Mouse (Mus musculus): ENCODE measurements around the gene Hnrnpdl. TPM values are rescaled to one million over a fixed set of nuclear protein-coding genes. Genes with fewer than 3 reads are reported as not detected.
A peak's percentile ranks its signal among the peaks of the same experiment; 100 is the strongest.

Gene Hnrnpdl
- 268 and 286 TPM in 2 replicates for polyA plus RNA-seq (2014; fragmentation: Nextera tagmentation; extraction: Ambion mirVana)

- Histone ChIP-seq H3K9ac (ENCODE audit: low read depth, low read length) (peak within 1 kb of the TSS; percentile 100), H3K36me3 (ENCODE audit: control insufficient read depth, insufficient read depth, low read length) (peaks cover 5% of the 10 kb centered on the region; the same call in 1 of the 2 replicates), H3K4me2 (replicated peaks; ENCODE audit: low read depth, low read length) (peak within 1 kb of the TSS; percentile 66), H3K9me3 (ENCODE audit: control insufficient read depth, low read length) (no peaks in the 10 kb centered on the region), H3K27ac (ENCODE audit: low read depth, low read length) (peak within 1 kb of the TSS; percentile 98), H3K4me3 (ENCODE audit: low read depth, low read length) (peak within 1 kb of the TSS; percentile 97), H3K27me3 (ENCODE audit: control insufficient read depth, insufficient read depth, low read length) (no peaks in the 10 kb centered on the region), H3K4me1 (replicated peaks; ENCODE audit: control insufficient read depth, insufficient read depth, low read length) (no peaks in the 10 kb centered on the region; the same call in none of the 2 replicates)
- DNase-seq (ENCODE audit: low spot score), result peak; percentile 96
- WGBS, result 0% methylated on average over 56 of the region's 57 CpGs
- peak; percentile 92 for ATAC-seq (ENCODE audit: low FRiP score)
Observed at GRCm38 (mm10) chr5:100039602-100040142, at the start of gene Hnrnpdl, which contains the start of gene Enoph1. TSS of gene Hnrnpdl (minus strand) at chr5:100039664. TSS of gene Enoph1 (plus strand) at chr5:100039985.

GRCm38 (mm10) chr5:100085097-100085496 is 45.6 kb upstream of the Hnrnpdl start:
- Histone ChIP-seq H3K4me3 (ENCODE audit: low read depth, low read length) (no peak overlapping the region), H3K9me3 (ENCODE audit: control insufficient read depth, low read length) (no peaks in the 10 kb centered on the region), H3K36me3 (ENCODE audit: control insufficient read depth, insufficient read depth, low read length) (no peaks in the 10 kb centered on the region), H3K27ac (ENCODE audit: low read depth, low read length) (no peak overlapping the region), H3K4me1 (replicated peaks; ENCODE audit: control insufficient read depth, insufficient read depth, low read length) (no peaks in the 10 kb centered on the region), H3K4me2 (replicated peaks; ENCODE audit: low read depth, low read length) (no peak overlapping the region), H3K27me3 (ENCODE audit: control insufficient read depth, insufficient read depth, low read length) (no peaks in the 10 kb centered on the region), H3K9ac (ENCODE audit: low read depth, low read length) (no peak overlapping the region)
- ATAC-seq (ENCODE audit: low FRiP score), result no peak
- WGBS, result 90% methylated on average over 8 of the region's 8 CpGs
- DNase-seq (ENCODE audit: low spot score), result no peak

GRCm38 (mm10) chr5:100083953-100084562 is 44.6 kb upstream of the Hnrnpdl start:
- Histone ChIP-seq H3K36me3 (ENCODE audit: control insufficient read depth, insufficient read depth, low read length) (no peaks in the 10 kb centered on the region), H3K4me1 (replicated peaks; ENCODE audit: control insufficient read depth, insufficient read depth, low read length) (no peaks in the 10 kb centered on the region), H3K27me3 (ENCODE audit: control insufficient read depth, insufficient read depth, low read length) (no peaks in the 10 kb centered on the region), H3K27ac (ENCODE audit: low read depth, low read length) (no peak overlapping the region), H3K9ac (ENCODE audit: low read depth, low read length) (no peak overlapping the region), H3K4me2 (replicated peaks; ENCODE audit: low read depth, low read length) (no peak overlapping the region), H3K4me3 (ENCODE audit: low read depth, low read length) (no peak overlapping the region), H3K9me3 (ENCODE audit: control insufficient read depth, low read length) (no peaks in the 10 kb centered on the region)
- 77% methylated on average over 12 of the region's 12 CpGs for WGBS
- no peak for ATAC-seq (ENCODE audit: low FRiP score)
- no peak for DNase-seq (ENCODE audit: low spot score)

GRCm38 (mm10) chr5:100082006-100082405 is 42.5 kb upstream of the Hnrnpdl start:
- H3K9me3 ChIP-seq (ENCODE audit: control insufficient read depth, low read length), result no peaks in the 10 kb centered on the region

GRCm38 (mm10) chr5:100079931-100080275 is 40.4 kb upstream of the Hnrnpdl start:
- 84% methylated on average over 8 of the region's 8 CpGs for WGBS
- DNase-seq (ENCODE audit: low spot score), result no peak
- no peaks in the 10 kb centered on the region for H3K27me3 ChIP-seq (ENCODE audit: control insufficient read depth, insufficient read depth, low read length)
- no peak overlapping the region for H3K27ac ChIP-seq (ENCODE audit: low read depth, low read length)
- no peak overlapping the region for H3K9ac ChIP-seq (ENCODE audit: low read depth, low read length)
- no peaks in the 10 kb centered on the region for H3K9me3 ChIP-seq (ENCODE audit: control insufficient read depth, low read length)
- ATAC-seq (ENCODE audit: low FRiP score), result no peak
- no peak overlapping the region; the same call in 1 of the 2 replicates for H3K4me3 ChIP-seq (ENCODE audit: low read depth, low read length)
- no peaks in the 10 kb centered on the region for H3K36me3 ChIP-seq (ENCODE audit: control insufficient read depth, insufficient read depth, low read length)
- H3K4me1 ChIP-seq (replicated peaks; ENCODE audit: control insufficient read depth, insufficient read depth, low read length), result no peaks in the 10 kb centered on the region
- H3K4me2 ChIP-seq (replicated peaks; ENCODE audit: low read depth, low read length), result 0 out of 2 replicates have a peak overlapping the region, but pooled peaks have one; percentile 45

More at GRCm38 (mm10) chr5:100082006-100082405, 42.5 kb upstream of the Hnrnpdl start:
- Histone ChIP-seq H3K27me3 (ENCODE audit: control insufficient read depth, insufficient read depth, low read length) (no peaks in the 10 kb centered on the region), H3K4me3 (ENCODE audit: low read depth, low read length) (no peak overlapping the region), H3K4me2 (replicated peaks; ENCODE audit: low read depth, low read length) (no peak overlapping the region), H3K27ac (ENCODE audit: low read depth, low read length) (no peak overlapping the region), H3K4me1 (replicated peaks; ENCODE audit: control insufficient read depth, insufficient read depth, low read length) (no peaks in the 10 kb centered on the region), H3K9ac (ENCODE audit: low read depth, low read length) (no peak overlapping the region), H3K36me3 (ENCODE audit: control insufficient read depth, insufficient read depth, low read length) (no peaks in the 10 kb centered on the region)
- no peak for ATAC-seq (ENCODE audit: low FRiP score)
- DNase-seq (ENCODE audit: low spot score), result no peak
- 91% methylated on average over 4 of the region's 4 CpGs for WGBS

GRCm38 (mm10) chr5:100079040-100079930 is 39.8 kb upstream of the Hnrnpdl start:
- Histone ChIP-seq H3K4me1 (replicated peaks; ENCODE audit: control insufficient read depth, insufficient read depth, low read length) (no peaks in the 10 kb centered on the region), H3K9ac (ENCODE audit: low read depth, low read length) (peak overlapping the region; percentile 52), H3K4me3 (ENCODE audit: low read depth, low read length) (peak overlapping the region; percentile 30), H3K36me3 (ENCODE audit: control insufficient read depth, insufficient read depth, low read length) (no peaks in the 10 kb centered on the region), H3K27me3 (ENCODE audit: control insufficient read depth, insufficient read depth, low read length) (no peaks in the 10 kb centered on the region), H3K27ac (ENCODE audit: low read depth, low read length) (no peak overlapping the region), H3K4me2 (replicated peaks; ENCODE audit: low read depth, low read length) (peak overlapping the region; percentile 45), H3K9me3 (ENCODE audit: control insufficient read depth, low read length) (no peaks in the 10 kb centered on the region)
- 38% methylated on average over 36 of the region's 36 CpGs for WGBS
- DNase-seq (ENCODE audit: low spot score), result peak; percentile 49
- ATAC-seq (ENCODE audit: low FRiP score), result peak; percentile 53; the same call in 1 of the 2 replicates

- H3K4me2 ChIP-seq (replicated peaks; ENCODE audit: low read depth, low read length), result no peak overlapping the region
- no peak overlapping the region for H3K27ac ChIP-seq (ENCODE audit: low read depth, low read length)
- H3K4me1 ChIP-seq (replicated peaks; ENCODE audit: control insufficient read depth, insufficient read depth, low read length), result no peaks in the 10 kb centered on the region
- no peaks in the 10 kb centered on the region for H3K9me3 ChIP-seq (ENCODE audit: control insufficient read depth, low read length)
- no peak overlapping the region for H3K4me3 ChIP-seq (ENCODE audit: low read depth, low read length)
- ATAC-seq (ENCODE audit: low FRiP score) (no peak), DNase-seq (ENCODE audit: low spot score) (peak; percentile 22)
- no peaks in the 10 kb centered on the region for H3K27me3 ChIP-seq (ENCODE audit: control insufficient read depth, insufficient read depth, low read length)
- no peak overlapping the region for H3K9ac ChIP-seq (ENCODE audit: low read depth, low read length)
- H3K36me3 ChIP-seq (ENCODE audit: control insufficient read depth, insufficient read depth, low read length), result no peaks in the 10 kb centered on the region
- 58% methylated on average over 4 of the region's 4 CpGs for WGBS
Observed at GRCm38 (mm10) chr5:100074571-100074970, 35.1 kb upstream of the Hnrnpdl start.

GRCm38 (mm10) chr5:100072557-100072956 is 33.1 kb upstream of the Hnrnpdl start:
- DNase-seq (ENCODE audit: low spot score) (no peak), ATAC-seq (ENCODE audit: low FRiP score) (no peak)
- Histone ChIP-seq H3K9me3 (ENCODE audit: control insufficient read depth, low read length) (no peaks in the 10 kb centered on the region), H3K9ac (ENCODE audit: low read depth, low read length) (no peak overlapping the region), H3K27me3 (ENCODE audit: control insufficient read depth, insufficient read depth, low read length) (no peaks in the 10 kb centered on the region), H3K4me1 (replicated peaks; ENCODE audit: control insufficient read depth, insufficient read depth, low read length) (no peaks in the 10 kb centered on the region), H3K4me3 (ENCODE audit: low read depth, low read length) (no peak overlapping the region), H3K27ac (ENCODE audit: low read depth, low read length) (no peak overlapping the region), H3K36me3 (ENCODE audit: control insufficient read depth, insufficient read depth, low read length) (no peaks in the 10 kb centered on the region), H3K4me2 (replicated peaks; ENCODE audit: low read depth, low read length) (no peak overlapping the region)
- whole genome bisulfite sequencing, result 91% methylated on average over 9 of the region's 9 CpGs

Data from hindbrain, embryonic 11.5 days (tissue).